Mouse (Mus musculus) stomach, embryonic 14.5 days (tissue): ENCODE measurements at regions not wholly inside any gene's neighbourhood (a gene's known extent, or its start where the extent isn't known, plus 50 kb on each side); places are given as distances from the start of the nearest gene placed in this dataset.

Source experiments
- ATAC-seq: fragments of 200-750 bp; cut with Nextera tagmentation; 2 replicates; pipeline ENCODE4 v1.8.0; 2017; ENCODE audit warnings: low read depth, moderate TSS enrichment; ENCODE audit not compliant: insufficient number of reproducible peaks, insufficient read depth, low FRiP score
- H3K27ac ChIP-seq: fragments of 300-500 bp; sonication (generic); 2 replicates; pipeline ENCODE4 v1.5.1; 2014; ENCODE audit warnings: mild to moderate bottlenecking, low read length, moderate library complexity, mixed read lengths
- H3K27me3 ChIP-seq: fragments of 300-500 bp; sonication (generic); 2 replicates; pipeline ENCODE4 v1.6.1; 2014; ENCODE audit warnings: low read length, control low read depth, mixed read lengths; ENCODE audit not compliant: control insufficient read depth, insufficient read depth
- H3K36me3 ChIP-seq: fragments of 300-500 bp; sonication (generic); 2 replicates; pipeline ENCODE4 v1.6.1; 2014; ENCODE audit warnings: mild to moderate bottlenecking, control low read depth, low read length, moderate library complexity, mixed read lengths; ENCODE audit not compliant: control insufficient read depth, insufficient read depth
- H3K4me1 ChIP-seq: fragments of 300-500 bp; sonication (generic); 2 replicates; pipeline ENCODE4 v1.6.1; 2014; ENCODE audit warnings: low read length, control low read depth, mixed read lengths; ENCODE audit not compliant: control insufficient read depth, insufficient read depth
- H3K4me2 ChIP-seq: fragments of 300-500 bp; sonication (generic); replicated peaks from 2 replicates; pipeline ENCODE4 v1.6.1; 2014; ENCODE audit warnings: low read depth, low read length, control low read depth
- H3K4me3 ChIP-seq: fragments of 300-500 bp; sonication (generic); 2 replicates; pipeline ENCODE4 v1.5.1; 2014; ENCODE audit warnings: low read depth, low read length, control low read depth
- H3K9ac ChIP-seq: fragments of 300-500 bp; sonication (generic); replicated peaks from 2 replicates; pipeline ENCODE4 v1.6.1; 2014; ENCODE audit warnings: low read depth, mild to moderate bottlenecking, control low read depth, low read length, moderate library complexity, mixed read lengths
- H3K9me3 ChIP-seq: fragments of 300-500 bp; sonication (generic); 2 replicates; pipeline ENCODE4 v1.6.1; 2016; ENCODE audit warnings: low read depth, low read length, control low read depth; ENCODE audit not compliant: control insufficient read depth
- WGBS: fragments of 180-500 bp; shearing (Covaris S2); extraction: QIAGEN DNeasy Blood & Tissue Kit; methylation state at CpG from one replicate; pipeline ENCODE4 v1.1.7; 2014; 5-methylcytosine and 5-hydroxymethylcytosine counted together

GRCm38 (mm10) chr2:115309856-115310631, 271.5 kb upstream of the BC052040 start:
- Histone ChIP-seq H3K4me2 (no peak overlapping the region), H3K27me3 (no peaks in the 10 kb centered on the region), H3K4me1 (no peaks in the 10 kb centered on the region), H3K36me3 (no peaks in the 10 kb centered on the region), H3K9me3 (no peaks in the 10 kb centered on the region), H3K4me3 (no peak overlapping the region), H3K9ac (no peak overlapping the region), H3K27ac (no peak overlapping the region)
- no peak; the same call in 1 of the 2 replicates for ATAC-seq
- WGBS: 39% methylated on average over 4 of the region's 4 CpGs

DNA sequence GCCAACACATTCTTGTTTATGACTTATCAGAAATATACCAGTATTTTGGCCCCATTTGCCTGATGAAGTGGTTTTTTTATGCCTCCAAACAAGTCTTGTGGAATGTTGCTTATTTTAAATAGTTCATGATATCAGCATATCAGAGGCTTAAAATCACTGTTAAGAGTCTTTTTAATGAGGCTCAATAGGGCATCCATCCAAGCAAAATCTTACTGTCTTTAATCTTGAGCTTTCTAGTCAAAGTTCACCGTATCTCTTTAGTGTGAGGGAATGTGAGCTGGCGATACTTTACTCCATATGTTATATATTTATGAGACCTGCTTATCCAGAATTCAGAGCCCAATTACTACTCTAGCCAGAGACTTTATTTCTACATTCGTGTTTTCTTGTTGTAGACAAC, 263.0 kb upstream of the BC052040 start:
- no peak overlapping the region for H3K9ac ChIP-seq
- H3K36me3 ChIP-seq: no peaks in the 10 kb centered on the region
- no peak overlapping the region for H3K4me3 ChIP-seq
- no peaks in the 10 kb centered on the region for H3K27me3 ChIP-seq
- H3K4me1 ChIP-seq: no peaks in the 10 kb centered on the region
- WGBS: 74% methylated on average over 3 of the region's 3 CpGs
- H3K9me3 ChIP-seq: no peaks in the 10 kb centered on the region
- no peak overlapping the region for H3K27ac ChIP-seq
- ATAC-seq: no peak
- no peak overlapping the region for H3K4me2 ChIP-seq

- no peak for ATAC-seq
- Histone ChIP-seq H3K36me3 (no peaks in the 10 kb centered on the region), H3K27ac (no peak overlapping the region), H3K4me1 (no peaks in the 10 kb centered on the region), H3K4me2 (no peak overlapping the region), H3K4me3 (no peak overlapping the region), H3K27me3 (no peaks in the 10 kb centered on the region), H3K9me3 (no peaks in the 10 kb centered on the region), H3K9ac (no peak overlapping the region)
- WGBS: 45% methylated on average over 5 of the region's 5 CpGs
Measured at GRCm38 (mm10) chr2:115322582-115322981, 258.9 kb upstream of the BC052040 start.

DNA sequence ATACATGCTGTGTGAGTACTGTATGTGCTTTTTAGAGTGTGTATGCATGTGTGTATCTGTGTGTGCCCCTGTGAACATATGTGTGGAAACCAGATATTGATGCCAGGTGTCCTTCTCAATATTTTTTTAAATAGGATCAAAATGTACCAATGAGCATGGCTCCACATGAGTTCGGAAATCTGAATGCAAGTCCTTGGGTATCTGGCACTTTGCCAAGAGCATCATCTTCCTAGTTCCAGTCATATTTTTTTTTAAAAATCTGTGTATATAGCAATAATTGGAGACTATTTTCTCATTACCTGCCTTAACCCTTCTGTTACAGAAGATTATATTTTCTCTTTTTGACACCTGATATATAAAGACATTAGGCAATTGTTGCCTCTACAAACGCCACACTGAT, 255.0 kb upstream of the BC052040 start:
- no peaks in the 10 kb centered on the region for H3K36me3 ChIP-seq
- 84% methylated on average over 2 of the region's 2 CpGs for WGBS
- H3K9me3 ChIP-seq: no peaks in the 10 kb centered on the region
- no peak overlapping the region for H3K4me2 ChIP-seq
- no peak overlapping the region for H3K27ac ChIP-seq
- no peak overlapping the region for H3K9ac ChIP-seq
- no peaks in the 10 kb centered on the region for H3K27me3 ChIP-seq
- ATAC-seq: no peak
- H3K4me3 ChIP-seq: no peak overlapping the region
- H3K4me1 ChIP-seq: no peaks in the 10 kb centered on the region

GRCm38 (mm10) chr2:115338178-115338577, 243.3 kb upstream of the BC052040 start:
- 46% methylated on average over 7 of the region's 7 CpGs for WGBS
- H3K4me2 ChIP-seq: no peak overlapping the region
- H3K36me3 ChIP-seq: no peaks in the 10 kb centered on the region
- H3K4me1 ChIP-seq: peaks cover 2% of the 10 kb centered on the region; the same call in 1 of the 2 replicates
- H3K27me3 ChIP-seq: no peaks in the 10 kb centered on the region
- no peak overlapping the region for H3K27ac ChIP-seq
- no peak overlapping the region for H3K4me3 ChIP-seq
- H3K9ac ChIP-seq: no peak overlapping the region
- H3K9me3 ChIP-seq: no peaks in the 10 kb centered on the region
- ATAC-seq: no peak

DNA sequence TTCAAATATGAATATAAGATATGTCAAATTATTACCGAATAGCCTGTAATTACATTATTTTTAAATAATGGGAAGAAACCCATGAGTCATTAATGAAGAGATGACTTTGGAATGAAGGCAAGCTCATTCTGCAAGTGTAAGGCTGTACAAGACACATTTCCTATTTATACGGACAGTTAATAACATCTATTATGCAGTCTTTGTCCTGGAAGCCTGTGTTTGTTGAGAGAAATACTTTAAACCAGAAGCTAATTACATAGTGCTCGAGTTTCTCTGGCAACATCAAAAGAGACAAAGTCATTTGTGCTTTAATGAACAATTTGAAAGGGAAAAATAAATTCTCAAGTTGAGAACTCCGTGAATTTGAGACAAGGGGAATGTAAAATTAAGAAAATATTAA, 242.5 kb upstream of the BC052040 start:
- no peak for ATAC-seq
- H3K9ac ChIP-seq: no peak overlapping the region
- no peak overlapping the region for H3K4me2 ChIP-seq
- H3K27ac ChIP-seq: no peak overlapping the region
- 79% methylated on average over 4 of the region's 4 CpGs for WGBS
- H3K36me3 ChIP-seq: no peaks in the 10 kb centered on the region
- no peaks in the 10 kb centered on the region for H3K27me3 ChIP-seq
- H3K9me3 ChIP-seq: no peaks in the 10 kb centered on the region
- no peak overlapping the region for H3K4me3 ChIP-seq
- H3K4me1 ChIP-seq: peaks cover 5% of the 10 kb centered on the region; the same call in 1 of the 2 replicates

GRCm38 (mm10) chr2:115342360-115342759, 239.2 kb upstream of the BC052040 start:
- H3K4me1 ChIP-seq: peaks cover 5% of the 10 kb centered on the region; the same call in 1 of the 2 replicates
- no peak overlapping the region for H3K9ac ChIP-seq
- no peaks in the 10 kb centered on the region for H3K27me3 ChIP-seq
- no peak for ATAC-seq
- H3K4me3 ChIP-seq: no peak overlapping the region
- no peak overlapping the region for H3K27ac ChIP-seq
- H3K9me3 ChIP-seq: no peaks in the 10 kb centered on the region
- H3K36me3 ChIP-seq: no peaks in the 10 kb centered on the region
- 95% methylated on average over 14 of the region's 14 CpGs for WGBS
- H3K4me2 ChIP-seq: no peak overlapping the region

GRCm38 (mm10) chr2:115346551-115346950, 235.0 kb upstream of the BC052040 start:
- ATAC-seq: no peak
- no peaks in the 10 kb centered on the region for H3K27me3 ChIP-seq
- no peak overlapping the region; the same call in 1 of the 2 replicates for H3K27ac ChIP-seq
- WGBS: 26% methylated on average over 6 of the region's 6 CpGs
- H3K4me1 ChIP-seq: peaks cover 5% of the 10 kb centered on the region; the same call in 1 of the 2 replicates
- no peak overlapping the region for H3K4me2 ChIP-seq
- no peaks in the 10 kb centered on the region for H3K36me3 ChIP-seq
- no peak overlapping the region for H3K9ac ChIP-seq
- no peak overlapping the region for H3K4me3 ChIP-seq
- H3K9me3 ChIP-seq: no peaks in the 10 kb centered on the region

DNA sequence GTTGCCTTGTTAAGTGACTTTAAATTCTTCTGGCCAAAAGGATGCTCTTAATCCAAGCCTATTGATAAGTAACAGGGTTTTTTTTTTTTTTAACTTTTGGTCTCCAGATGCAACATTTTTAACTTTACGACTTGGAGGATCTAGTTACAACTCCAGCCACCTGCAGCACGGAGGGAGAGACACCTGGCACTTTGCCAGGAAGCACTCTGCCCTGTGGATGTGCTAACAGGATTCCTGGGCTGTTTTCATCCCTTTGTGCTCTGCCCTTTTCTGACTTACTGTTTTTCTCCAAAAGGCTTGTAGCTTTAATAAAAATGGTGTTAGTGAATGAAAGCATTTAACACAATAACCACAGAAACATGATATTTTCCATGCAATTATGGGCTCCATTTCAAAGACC, 233.3 kb upstream of the BC052040 start:
- Histone ChIP-seq H3K27me3 (no peaks in the 10 kb centered on the region), H3K4me1 (peaks cover 2% of the 10 kb centered on the region; the same call in 1 of the 2 replicates), H3K36me3 (no peaks in the 10 kb centered on the region), H3K4me2 (no peak overlapping the region), H3K4me3 (no peak overlapping the region), H3K27ac (no peak overlapping the region), H3K9ac (no peak overlapping the region), H3K9me3 (no peaks in the 10 kb centered on the region)
- WGBS: 5% methylated on average over 2 of the region's 2 CpGs
- ATAC-seq: no peak
